Mouse (Mus musculus) ES-E14 (cell line): Measurements from ENCODE around the gene Lamc2. TPM values are rescaled to one million over a fixed set of nuclear protein-coding genes. Genes with fewer than 3 reads are reported as not detected.

Experiments
- DNase-seq: peaks from one replicate; pipeline ENCODE4 v3.0.0-alpha.2; 2013; ENCODE audit warnings: low read depth, low spot score
- H3K27ac ChIP-seq: 2 replicates; pipeline ENCODE4 v1.5.1; 2012; ENCODE audit warnings: low read depth, mild to moderate bottlenecking, low read length, moderate library complexity, mixed read lengths; ENCODE audit not compliant: poor library complexity, insufficient read depth, severe bottlenecking
- H3K36me3 ChIP-seq: 2 replicates; pipeline ENCODE4 v1.6.1; 2012; ENCODE audit warnings: mild to moderate bottlenecking, low read length, moderate library complexity, mixed read lengths; ENCODE audit not compliant: control insufficient read depth, poor library complexity, insufficient read depth, severe bottlenecking
- H3K4me1 ChIP-seq, 2 experiments: fragments of 150-350 bp in 1 of 2; sonication (generic) in 1 of 2; 2 replicates each; pipeline ENCODE4 v1.6.1; 2012; ENCODE audit warnings: low read length in 2 of 2, mild to moderate bottlenecking in 1 of 2, mixed read lengths in 1 of 2; ENCODE audit not compliant: control insufficient read depth in 2 of 2, insufficient read depth in 2 of 2, poor library complexity in 1 of 2
- H3K4me3 ChIP-seq, 2 experiments: fragments of 150-350 bp in 1 of 2; sonication (generic) in 1 of 2; 2 replicates each; pipeline ENCODE4 v1.5.1; 2012; ENCODE audit warnings: low read length in 2 of 2, low read depth in 1 of 2, mild to moderate bottlenecking in 1 of 2, mixed read lengths in 1 of 2; ENCODE audit not compliant: insufficient read depth in 1 of 2, poor library complexity in 1 of 2, severe bottlenecking in 1 of 2
- H3K9ac ChIP-seq: 2 replicates; pipeline ENCODE4 v1.6.1; 2012; ENCODE audit warnings: low read depth, mild to moderate bottlenecking, low read length, mixed read lengths; ENCODE audit not compliant: poor library complexity, insufficient read depth, severe bottlenecking
- H3K9me3 ChIP-seq: fragments of 150-350 bp; sonication (generic); 2 replicates; pipeline ENCODE4 v1.6.1; 2012; ENCODE audit warnings: low read depth, mild to moderate bottlenecking, low read length; ENCODE audit not compliant: control insufficient read depth, insufficient read depth
- CHD2 ChIP-seq: IDR thresholded peaks from 2 replicates; pipeline ENCODE4 v1.6.1; 2014; ENCODE audit warnings: mild to moderate bottlenecking, low read depth, low read length, inconsistent platforms
- HCFC1 ChIP-seq: IDR thresholded peaks from 2 replicates; pipeline ENCODE4 v1.6.1; 2012; ENCODE audit warnings: low read length, inconsistent platforms, borderline replicate concordance; ENCODE audit not compliant: insufficient read depth
- MAFK ChIP-seq: IDR thresholded peaks from 2 replicates; pipeline ENCODE4 v1.6.1; 2014; ENCODE audit warnings: mild to moderate bottlenecking, low read depth, low read length, inconsistent platforms; ENCODE audit not compliant: insufficient read depth
- ZC3H11A ChIP-seq: IDR thresholded peaks from 2 replicates; pipeline ENCODE4 v1.6.1; 2012; ENCODE audit warnings: low read depth, mild to moderate bottlenecking, inconsistent platforms, low read length, borderline replicate concordance
- ZNF384 ChIP-seq: IDR thresholded peaks from 2 replicates; pipeline ENCODE4 v1.6.1; 2012; ENCODE audit warnings: low read depth, low read length, inconsistent platforms
- in situ Hi-C, 2 experiments: fragments of 600-800 bp; cut with MboI; formaldehyde crosslinking; loops; one replicate each; pipeline ENCODE4 v1.15.1; 2025; ENCODE audit warnings: low sequenced_read_pairs in 2 of 2, inconsistent platforms in 1 of 2; ENCODE audit not compliant: unreplicated experiment in 2 of 2
- total RNA-seq: library from RNA; depleted of rRNA; stranded (reverse); fragments of 300-350 nt; gene quantifications from 2 replicates; pipeline ENCODE4 v1.2.3, GENCODE M21; 2012

Gene Lamc2
- total RNA-seq, 1 experiment = 24.3 TPM

- no peak for TF ChIP-seq CHD2
- no peak for TF ChIP-seq HCFC1
- no peak for TF ChIP-seq ZC3H11A
- TF ChIP-seq MAFK = no peak
- TF ChIP-seq ZNF384 = no peak
- no peak overlapping the region for H3K9ac ChIP-seq
- peak overlapping the region; percentile 17; the same call in 1 of the 2 replicates for H3K27ac ChIP-seq
- peaks cover 11 to 27% of the 10 kb centered on the region in 2 experiments; a peak in 3 of 4 replicates for H3K4me1 ChIP-seq
- H3K36me3 ChIP-seq = no peaks in the 10 kb centered on the region
- DNase-seq = no peak
- no peak overlapping the region for H3K4me3 ChIP-seq
- H3K9me3 ChIP-seq = no peaks in the 10 kb centered on the region
- in situ Hi-C loops = loop anchor here (25.0 kb wide), 1 partner anchor 304 kb away; no protein-coding TSS in a partner anchor
Observed at GRCm38 (mm10) chr1:153090807-153091206, 95.4 kb downstream of the Lamc2 start.

GRCm38 (mm10) chr1:153090081-153090480, 96.2 kb downstream of the Lamc2 start:
- no peak overlapping the region for H3K9ac ChIP-seq
- H3K27ac ChIP-seq = no peak overlapping the region
- no peaks in the 10 kb centered on the region for H3K9me3 ChIP-seq
- DNase-seq = no peak
- no peaks in the 10 kb centered on the region for H3K36me3 ChIP-seq
- in situ Hi-C loops = loop anchor here (25.0 kb wide), 1 partner anchor 303 kb away; no protein-coding TSS in a partner anchor
- TF ChIP-seq HCFC1 (no peak), ZNF384 (no peak), MAFK (no peak), ZC3H11A (no peak), CHD2 (no peak)
- H3K4me3 ChIP-seq = no peak overlapping the region
- H3K4me1 ChIP-seq = peaks cover 11 to 27% of the 10 kb centered on the region in 2 experiments; a peak in 3 of 4 replicates

DNA sequence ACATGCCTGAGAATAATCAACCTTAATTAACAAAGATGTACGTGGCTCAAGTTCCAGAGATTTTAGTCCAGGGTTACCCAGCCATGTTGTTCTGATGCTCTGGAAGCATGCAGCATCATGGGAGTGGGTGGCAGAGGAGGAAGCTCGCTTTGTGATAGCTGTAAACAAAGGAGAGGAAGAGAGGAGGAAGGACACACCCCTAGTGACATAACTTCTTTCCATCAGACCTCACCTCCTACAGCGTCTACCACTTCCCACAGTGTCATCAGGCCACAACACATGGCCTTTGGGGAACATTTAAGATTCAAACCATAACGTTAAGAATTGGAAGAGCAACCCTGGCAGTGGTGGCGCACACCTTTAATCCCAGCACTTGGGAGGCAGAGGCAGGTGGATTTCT, 98.5 kb downstream of the Lamc2 start:
- H3K36me3 ChIP-seq = no peaks in the 10 kb centered on the region
- H3K27ac ChIP-seq = no peak overlapping the region
- in situ Hi-C loops = loop anchor here (25.0 kb wide), 1 partner anchor 300 kb away; no protein-coding TSS in a partner anchor
- no peak for TF ChIP-seq ZNF384
- no peak for TF ChIP-seq ZC3H11A
- TF ChIP-seq CHD2 = no peak
- TF ChIP-seq MAFK = no peak
- no peak for TF ChIP-seq HCFC1
- DNase-seq = no peak
- H3K4me3 ChIP-seq = no peak overlapping the region
- no peak overlapping the region for H3K9ac ChIP-seq
- H3K9me3 ChIP-seq = no peaks in the 10 kb centered on the region
- peaks cover 12 to 27% of the 10 kb centered on the region in 2 experiments; a peak in 3 of 4 replicates for H3K4me1 ChIP-seq

- DNase-seq = no peak
- no peak overlapping the region for H3K9ac ChIP-seq
- H3K4me3 ChIP-seq = no peak overlapping the region
- no peaks in the 10 kb centered on the region for H3K36me3 ChIP-seq
- in situ Hi-C loops = loop anchor here (25.0 kb wide), 1 partner anchor 298 kb away; no protein-coding TSS in a partner anchor
- peaks cover 6 to 17% of the 10 kb centered on the region in 2 experiments; a peak in 3 of 4 replicates for H3K4me1 ChIP-seq
- H3K27ac ChIP-seq = no peak overlapping the region
- H3K9me3 ChIP-seq = no peaks in the 10 kb centered on the region
- no peak for TF ChIP-seq HCFC1
- no peak for TF ChIP-seq ZNF384
- TF ChIP-seq ZC3H11A = no peak
- no peak for TF ChIP-seq MAFK
- TF ChIP-seq CHD2 = no peak
Observed at GRCm38 (mm10) chr1:153085198-153085597, 101.0 kb downstream of the Lamc2 start.
